Mouse (Mus musculus): ENCODE measurements at regions not wholly inside any gene's neighbourhood (a gene's known extent, or its start where the extent isn't known, plus 50 kb on each side); places are given as distances from the start of the nearest gene placed in this dataset.

GRCm38 (mm10) chr1:119194533-119194932, 141.1 kb upstream of the Gli2 start:
- no peak for DNase-seq (ENCODE audit: low read depth, low spot score)

GRCm38 (mm10) chr1:119191177-119191576, 137.8 kb upstream of the Gli2 start:
- no peak for DNase-seq (ENCODE audit: low read depth, low spot score)

- no peak for DNase-seq (ENCODE audit: low read depth, low spot score)
These were observed 136.1 kb upstream of the Gli2 start for GRCm38 (mm10) chr1:119189461-119190066.

GRCm38 (mm10) chr1:119187301-119187700, 133.9 kb upstream of the Gli2 start:
- no peak for DNase-seq (ENCODE audit: low read depth, low spot score)

GRCm38 (mm10) chr1:119186856-119187255, 133.4 kb upstream of the Gli2 start:
- no peak for DNase-seq (ENCODE audit: low read depth, low spot score)

GRCm38 (mm10) chr1:119183558-119184270, 130.3 kb upstream of the Gli2 start:
- DNase-seq (ENCODE audit: low read depth, low spot score): no peak

GRCm38 (mm10) chr1:119173030-119173756, 119.8 kb upstream of the Gli2 start:
- no peak for DNase-seq (ENCODE audit: low read depth, low spot score)

- DNase-seq (ENCODE audit: low read depth, low spot score): no peak
These were observed 114.0 kb upstream of the Gli2 start for GRCm38 (mm10) chr1:119167443-119167842.

GRCm38 (mm10) chr1:119166286-119166685, 112.9 kb upstream of the Gli2 start:
- no peak for DNase-seq (ENCODE audit: low read depth, low spot score)

- DNase-seq (ENCODE audit: low read depth, low spot score): no peak
These were observed 111.4 kb upstream of the Gli2 start for GRCm38 (mm10) chr1:119164811-119165210.

- DNase-seq (ENCODE audit: low read depth, low spot score): no peak
These were observed 110.4 kb upstream of the Gli2 start for GRCm38 (mm10) chr1:119163846-119164245.

- no peak for DNase-seq (ENCODE audit: low read depth, low spot score)
These were observed 109.8 kb upstream of the Gli2 start for GRCm38 (mm10) chr1:119163114-119163740.

GRCm38 (mm10) chr1:119161751-119162150, 108.3 kb upstream of the Gli2 start:
- DNase-seq (ENCODE audit: low read depth, low spot score): no peak

GRCm38 (mm10) chr1:119160354-119160753, 106.9 kb upstream of the Gli2 start:
- DNase-seq (ENCODE audit: low read depth, low spot score): no peak

GRCm38 (mm10) chr1:119157171-119157700, 103.8 kb upstream of the Gli2 start:
- DNase-seq (ENCODE audit: low read depth, low spot score): no peak

- DNase-seq (ENCODE audit: low read depth, low spot score): no peak
These were observed 100.2 kb upstream of the Gli2 start for GRCm38 (mm10) chr1:119153619-119154018.

- DNase-seq (ENCODE audit: low read depth, low spot score): no peak
These were observed 99.4 kb upstream of the Gli2 start for GRCm38 (mm10) chr1:119152776-119153175.

- no peak for DNase-seq (ENCODE audit: low read depth, low spot score)
These were observed 94.1 kb upstream of the Gli2 start for GRCm38 (mm10) chr1:119147506-119147905.

- DNase-seq (ENCODE audit: low read depth, low spot score): no peak
These were observed 90.4 kb upstream of the Gli2 start for GRCm38 (mm10) chr1:119143808-119144207.

GRCm38 (mm10) chr1:119129039-119129438, 75.6 kb upstream of the Gli2 start:
- no peak for DNase-seq (ENCODE audit: low read depth, low spot score)

GRCm38 (mm10) chr1:119125561-119125960, 72.1 kb upstream of the Gli2 start:
- DNase-seq (ENCODE audit: low read depth, low spot score): no peak

- DNase-seq (ENCODE audit: low read depth, low spot score): no peak
These were observed 71.4 kb upstream of the Gli2 start for GRCm38 (mm10) chr1:119124798-119125197.

Data from WW6 (cell line).